ENCODE assay signal across 8 mouse cellular contexts in the genomic region with DNA sequence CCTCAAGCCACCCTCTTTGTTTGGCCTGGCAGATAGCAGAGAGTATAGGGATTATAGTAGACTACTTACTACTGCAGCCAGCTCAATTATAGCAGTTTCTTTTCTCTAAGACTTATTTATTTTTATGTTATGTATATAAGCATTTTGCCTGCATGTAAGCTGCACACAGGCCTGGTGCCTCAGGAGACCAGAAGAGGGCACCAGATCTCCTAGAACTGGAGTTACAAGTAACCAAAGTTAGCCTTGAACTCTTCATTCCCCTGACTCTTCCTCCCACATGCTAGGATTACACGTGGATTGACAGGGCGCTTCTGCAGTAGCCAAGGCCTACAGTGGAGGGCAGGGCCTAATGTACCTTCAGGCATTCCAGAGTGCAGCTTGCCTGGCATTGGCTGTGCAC.
A peak's percentile ranks its signal among the peaks of the same experiment; 100 is the strongest.
DNase-seq lines count a peak whose midpoint lies in the region; ATAC-seq and TF ChIP-seq lines count a peak whose summit lies in the region.

No protein-coding gene starts in this region.

- no peak overlapping the region for H3K4me2 ChIP-seq in hindbrain, embryonic 11.5 days (replicated peaks; ENCODE audit: low read depth, low read length)
- no peak overlapping the region for H3K4me2 ChIP-seq in hindbrain, embryonic 12.5 days (replicated peaks)
- no peak overlapping the region for H3K4me2 ChIP-seq in CH12.LX (ENCODE audit: insufficient read depth, low read depth, poor library complexity, severe bottlenecking)
- H3K4me2 ChIP-seq in intestine, embryonic 14.5 days (ENCODE audit: low read length): no peak overlapping the region

- dilution Hi-C loops in CH12.LX (cut with MboI; ENCODE audit: extremely low pct_ligation_motif_present, extremely low pct_unique_long_range_greater_than_20kb, low sequenced_read_pairs): no loop called here

- TF ChIP-seq CTCF in CH12.LX (conservative IDR thresholded peaks at IDR 0.05 in 1 of 2, IDR thresholded peaks at IDR 0.05 in 1 of 2; ENCODE audit: low read depth in 2 of 2, low read length in 2 of 2): peak; percentile 29 to 80; a peak in 3 of 4 replicates

- in situ Hi-C loops in CH12.LX (cut with MboI; ENCODE audit: low pct_ligation_motif_present, low pct_unique_long_range_greater_than_20kb, low sequenced_read_pairs): loop anchor here (10.0 kb wide), 2 partner anchors 49 to 89 kb away; no protein-coding TSS in a partner anchor

- peak; percentile 78 for TF ChIP-seq RAD21 in CH12.LX (IDR thresholded peaks at IDR 0.05; ENCODE audit: low read depth, low read length)

- no peaks in the 10 kb centered on the region for H3K27me3 ChIP-seq in hindbrain, embryonic 11.5 days (ENCODE audit: control insufficient read depth, insufficient read depth, low read length)
- no peaks in the 10 kb centered on the region for H3K27me3 ChIP-seq in hindbrain, embryonic 12.5 days
- no peaks in the 10 kb centered on the region for H3K27me3 ChIP-seq in CH12.LX (replicated peaks)
- no peaks in the 10 kb centered on the region for H3K27me3 ChIP-seq in intestine, embryonic 14.5 days (replicated peaks; ENCODE audit: control insufficient read depth, insufficient read depth, low read length)

- TF ChIP-seq POLR2A in CH12.LX (IDR thresholded peaks at IDR 0.05; ENCODE audit: low read depth, low read length): no peak

- peak; percentile 41 for DNase-seq in hindbrain, embryonic 11.5 days (ENCODE audit: low spot score)
- DNase-seq in CH12.LX (ENCODE audit: extremely low read depth): peak; percentile 69
- DNase-seq in adrenal gland, postnatal 14 days: peak; percentile 44
- DNase-seq in intestine, embryonic 14.5 days (ENCODE audit: low spot score): peak; percentile 53
- peak; percentile 79 for DNase-seq in naive thymus-derived CD4-positive, alpha-beta T cell, adult 2 months (ENCODE audit: low read depth)
- DNase-seq in ovary, adult 18-20 months (ENCODE audit: low spot score): no peak
- DNase-seq in layer of hippocampus, postnatal 10 days (ENCODE audit: low spot score in 2 of 2): no peak

- no peaks in the 10 kb centered on the region for H3K4me1 ChIP-seq in hindbrain, embryonic 11.5 days (replicated peaks; ENCODE audit: control insufficient read depth, insufficient read depth, low read length)
- H3K4me1 ChIP-seq in hindbrain, embryonic 12.5 days: no peaks in the 10 kb centered on the region
- H3K4me1 ChIP-seq in CH12.LX (ENCODE audit: control insufficient read depth in 1 of 2, insufficient read depth in 2 of 2): peaks cover 13 to 49% of the 10 kb centered on the region in 2 experiments
- no peaks in the 10 kb centered on the region for H3K4me1 ChIP-seq in intestine, embryonic 14.5 days (replicated peaks; ENCODE audit: control insufficient read depth, insufficient read depth, low read length)

- WGBS in hindbrain, embryonic 11.5 days: 46% methylated on average over 2 of the region's 2 CpGs
- WGBS in hindbrain, embryonic 12.5 days: 39% methylated on average over 2 of the region's 2 CpGs
- 43% methylated on average over 2 of the region's 2 CpGs for WGBS in intestine, embryonic 14.5 days

- H3K4me3 ChIP-seq in hindbrain, embryonic 11.5 days (ENCODE audit: low read depth, low read length): no peak overlapping the region
- H3K4me3 ChIP-seq in hindbrain, embryonic 12.5 days: no peak overlapping the region
- H3K4me3 ChIP-seq in CH12.LX (replicated peaks in 1 of 3; ENCODE audit: low read depth in 2 of 3, low read length in 2 of 3, poor library complexity in 1 of 3): no peak overlapping the region
- no peak overlapping the region for H3K4me3 ChIP-seq in intestine, embryonic 14.5 days (ENCODE audit: low read depth, low read length)

- no peak for ATAC-seq in hindbrain, embryonic 11.5 days (ENCODE audit: low FRiP score)
- no peak for ATAC-seq in hindbrain, embryonic 12.5 days (ENCODE audit: low FRiP score)
- ATAC-seq in intestine, embryonic 14.5 days (replicated peaks; ENCODE audit: low FRiP score, low TSS enrichment, low read depth): no peak

- no peak for TF ChIP-seq EP300 in CH12.LX (IDR thresholded peaks at IDR 0.05; ENCODE audit: low read length)

- H3K27ac ChIP-seq in hindbrain, embryonic 11.5 days (ENCODE audit: low read depth, low read length): no peak overlapping the region
- H3K27ac ChIP-seq in hindbrain, embryonic 12.5 days: no peak overlapping the region
- H3K27ac ChIP-seq in CH12.LX (ENCODE audit: insufficient read depth, low read depth): no peak overlapping the region
- no peak overlapping the region for H3K27ac ChIP-seq in intestine, embryonic 14.5 days (ENCODE audit: low read depth)

- H3K79me2 ChIP-seq in CH12.LX (replicated peaks; ENCODE audit: control insufficient read depth, extremely low read depth, insufficient read depth, poor library complexity, severe bottlenecking): no peaks in the 10 kb centered on the region

- H3K36me3 ChIP-seq in hindbrain, embryonic 11.5 days (ENCODE audit: control insufficient read depth, insufficient read depth, low read length): no peaks in the 10 kb centered on the region
- H3K36me3 ChIP-seq in hindbrain, embryonic 12.5 days: no peaks in the 10 kb centered on the region
- H3K36me3 ChIP-seq in CH12.LX (replicated peaks in 1 of 2; ENCODE audit: control insufficient read depth in 1 of 2, insufficient read depth in 1 of 2, low read length in 1 of 2): no peaks in the 10 kb centered on the region
- no peaks in the 10 kb centered on the region for H3K36me3 ChIP-seq in intestine, embryonic 14.5 days (ENCODE audit: control insufficient read depth, insufficient read depth, low read length)

- H3K9ac ChIP-seq in hindbrain, embryonic 11.5 days (ENCODE audit: low read depth, low read length): no peak overlapping the region
- H3K9ac ChIP-seq in hindbrain, embryonic 12.5 days: no peak overlapping the region
- H3K9ac ChIP-seq in CH12.LX (ENCODE audit: insufficient read depth, low read depth): no peak overlapping the region
- H3K9ac ChIP-seq in intestine, embryonic 14.5 days (ENCODE audit: low read length): no peak overlapping the region

- no peaks in the 10 kb centered on the region for H3K9me3 ChIP-seq in hindbrain, embryonic 11.5 days (ENCODE audit: control insufficient read depth, low read length)
- H3K9me3 ChIP-seq in hindbrain, embryonic 12.5 days (replicated peaks): no peaks in the 10 kb centered on the region
- H3K9me3 ChIP-seq in CH12.LX (replicated peaks; ENCODE audit: low read length): no peaks in the 10 kb centered on the region
- no peaks in the 10 kb centered on the region for H3K9me3 ChIP-seq in intestine, embryonic 14.5 days (ENCODE audit: control insufficient read depth, low read length)

TF ChIP-seq in CH12.LX, 34 proteins besides CTCF, POLR2A, EP300 and RAD21:
- TF ChIP-seq ETS1 (conservative IDR thresholded peaks at IDR 0.05; ENCODE audit: low read depth, low read length): no peak
- TF ChIP-seq HCFC1 (IDR thresholded peaks at IDR 0.05; ENCODE audit: low read depth, low read length): no peak
- TF ChIP-seq ZKSCAN1 (IDR thresholded peaks at IDR 0.05; ENCODE audit: borderline replicate concordance, low read depth, low read length): no peak
- TF ChIP-seq USF1 (IDR thresholded peaks at IDR 0.05; ENCODE audit: low read depth, low read length): no peak
- TF ChIP-seq E2F4 (IDR thresholded peaks at IDR 0.05; ENCODE audit: insufficient replicate concordance, low read depth, low read length): no peak
- TF ChIP-seq MAFK (IDR thresholded peaks at IDR 0.05; ENCODE audit: insufficient replicate concordance, low read length): no peak
- no peak for TF ChIP-seq CHD2 (IDR thresholded peaks at IDR 0.05; ENCODE audit: low read length)
- TF ChIP-seq POLR2AphosphoS2 (IDR thresholded peaks at IDR 0.05; ENCODE audit: low read depth, low read length): no peak
- TF ChIP-seq UBTF (IDR thresholded peaks at IDR 0.05; ENCODE audit: low read depth, low read length): no peak
- no peak for TF ChIP-seq MAZ (IDR thresholded peaks at IDR 0.05; ENCODE audit: low read depth, low read length)
- TF ChIP-seq MAX (IDR thresholded peaks at IDR 0.05; ENCODE audit: low read length): peak; percentile 37; the same call in 1 of the 2 replicates
- TF ChIP-seq JUN (IDR thresholded peaks at IDR 0.05; ENCODE audit: insufficient read depth, low read depth, low read length): no peak
- TF ChIP-seq SMC3 (IDR thresholded peaks at IDR 0.05; ENCODE audit: low read depth, low read length): peak; percentile 82
- no peak for TF ChIP-seq IRF4 (IDR thresholded peaks at IDR 0.05; ENCODE audit: low read depth, low read length)
- TF ChIP-seq BHLHE40 (IDR thresholded peaks at IDR 0.05; ENCODE audit: low read depth, low read length): no peak
- TF ChIP-seq USF2 (conservative IDR thresholded peaks at IDR 0.05; ENCODE audit: low read depth, low read length): no peak
- no peak for TF ChIP-seq SIN3A (IDR thresholded peaks at IDR 0.05; ENCODE audit: low read length)
- TF ChIP-seq RCOR1 (conservative IDR thresholded peaks at IDR 0.05; ENCODE audit: low read depth, low read length): no peak
- TF ChIP-seq MYC (IDR thresholded peaks at IDR 0.05; ENCODE audit: low read depth, low read length): 0 out of 2 replicates have a peak, but pooled peaks have one; percentile 32
- TF ChIP-seq TCF12 (IDR thresholded peaks at IDR 0.05; ENCODE audit: low read depth, low read length): no peak
- peak; percentile 8; the same call in 1 of the 2 replicates for TF ChIP-seq ZC3H11A (IDR thresholded peaks at IDR 0.05; ENCODE audit: low read depth, low read length)
- no peak for TF ChIP-seq GABPA (IDR thresholded peaks at IDR 0.05; ENCODE audit: insufficient replicate concordance, low read depth, low read length)
- TF ChIP-seq ELF1 (IDR thresholded peaks at IDR 0.05; ENCODE audit: low read depth, low read length): no peak
- TF ChIP-seq NELFE (IDR thresholded peaks at IDR 0.05; ENCODE audit: low read depth, low read length): no peak

Comparison
In these comparisons a context has a peak if more than half of its experiments do, and no peak if none do; other contexts are left out.
1. DNase-seq: peak in hindbrain, embryonic 11.5 days (single experiment), CH12.LX (single experiment), adrenal gland, postnatal 14 days (single experiment), intestine, embryonic 14.5 days (single experiment) and naive thymus-derived CD4-positive, alpha-beta T cell, adult 2 months (single experiment); none in ovary, adult 18-20 months (single experiment) and layer of hippocampus, postnatal 10 days (0 of 2).